Mouse (Mus musculus): ENCODE measurements around the gene Agk.

The Agk gene

GRCm38 (mm10) chr6:40324897-40325841 lies at the start of gene Agk:
TSS of gene Agk (plus strand) at chr6:40325172.
- peak; percentile 69 for DNase-seq

GRCm38 (mm10) chr6:40300707-40301106 lies 24.3 kb upstream of the Agk start:
- no peak for DNase-seq

- DNase-seq: peak; percentile 83
Measured at GRCm38 (mm10) chr6:40303379-40303778, 21.6 kb upstream of the Agk start.

GRCm38 (mm10) chr6:40304972-40305371 lies 20.0 kb upstream of the Agk start:
- DNase-seq: no peak

- DNase-seq: no peak
Measured at GRCm38 (mm10) chr6:40326341-40326740, 1.4 kb downstream of the Agk start.

- no peak for DNase-seq
Measured at GRCm38 (mm10) chr6:40333497-40333896, 8.5 kb downstream of the Agk start.

GRCm38 (mm10) chr6:40336735-40337731 lies 12.1 kb downstream of the Agk start:
- DNase-seq: no peak

- DNase-seq: peak; percentile 64
Measured at GRCm38 (mm10) chr6:40346959-40347771, 22.2 kb downstream of the Agk start.

- DNase-seq: no peak
Measured at GRCm38 (mm10) chr6:40347772-40348111, 22.8 kb downstream of the Agk start.

GRCm38 (mm10) chr6:40350041-40350440 lies 25.1 kb downstream of the Agk start:
- no peak for DNase-seq

GRCm38 (mm10) chr6:40350856-40351255 lies 25.9 kb downstream of the Agk start:
- DNase-seq: no peak

GRCm38 (mm10) chr6:40353360-40353759 lies 28.4 kb downstream of the Agk start:
- no peak for DNase-seq

- no peak for DNase-seq
Measured at GRCm38 (mm10) chr6:40371031-40371430, 46.1 kb downstream of the Agk start.

GRCm38 (mm10) chr6:40380181-40380580 lies 55.2 kb downstream of the Agk start:
- DNase-seq: no peak

GRCm38 (mm10) chr6:40381908-40382307 lies 56.9 kb downstream of the Agk start:
- no peak for DNase-seq

GRCm38 (mm10) chr6:40385682-40386081 lies 60.7 kb downstream of the Agk start:
- no peak for DNase-seq

GRCm38 (mm10) chr6:40388660-40389059 lies 63.7 kb downstream of the Agk start:
- no peak for DNase-seq

- no peak for DNase-seq
Measured at GRCm38 (mm10) chr6:40390975-40391374, 66.0 kb downstream of the Agk start.

- DNase-seq: peak; percentile 89
Measured at GRCm38 (mm10) chr6:40393213-40393612, 68.2 kb downstream of the Agk start.

GRCm38 (mm10) chr6:40402031-40402430 lies 77.1 kb downstream of the Agk start:
- DNase-seq: no peak

- DNase-seq: peak; percentile 97
Measured at GRCm38 (mm10) chr6:40403640-40404285, 78.8 kb downstream of the Agk start.

GRCm38 (mm10) chr6:40411085-40411484 lies 86.1 kb downstream of the Agk start:
- DNase-seq: no peak

Data from cerebellum, adult 9-10 months (tissue).